Mouse (Mus musculus): ENCODE results near the gene Hspbp1.

The Hspbp1 gene

GRCm38 (mm10) chr7:4684632-4685417 is at the start of gene Hspbp1:
Gene Hspbp1, minus strand, starts transcription at chr7:4685068.
- peak; percentile 97 for DNase-seq (ENCODE audit: low read depth)

- DNase-seq (ENCODE audit: low read depth), result no peak
Observed at GRCm38 (mm10) chr7:4732968-4733392, 48.1 kb upstream of the Hspbp1 start.

- no peak for DNase-seq (ENCODE audit: low read depth)
Observed at GRCm38 (mm10) chr7:4731090-4731489, 46.2 kb upstream of the Hspbp1 start.

- DNase-seq (ENCODE audit: low read depth), result no peak
Observed at GRCm38 (mm10) chr7:4725169-4725568, 40.3 kb upstream of the Hspbp1 start, which contains the start of gene Tmem150b. Gene Tmem150b, minus strand, starts transcription at chr7:4725249.

- no peak for DNase-seq (ENCODE audit: low read depth)
Observed at GRCm38 (mm10) chr7:4724359-4724758, 39.5 kb upstream of the Hspbp1 start.

- no peak for DNase-seq (ENCODE audit: low read depth)
Observed at GRCm38 (mm10) chr7:4723508-4723907, 38.6 kb upstream of the Hspbp1 start.

- DNase-seq (ENCODE audit: low read depth), result no peak
Observed at GRCm38 (mm10) chr7:4719276-4719675, 34.4 kb upstream of the Hspbp1 start.

- DNase-seq (ENCODE audit: low read depth), result no peak
Observed at GRCm38 (mm10) chr7:4716955-4717354, 32.1 kb upstream of the Hspbp1 start.

- no peak for DNase-seq (ENCODE audit: low read depth)
Observed at GRCm38 (mm10) chr7:4712594-4712993, 27.7 kb upstream of the Hspbp1 start.

GRCm38 (mm10) chr7:4705098-4705497 is 20.2 kb upstream of the Hspbp1 start:
- DNase-seq (ENCODE audit: low read depth), result peak; percentile 46

- no peak for DNase-seq (ENCODE audit: low read depth)
Observed at GRCm38 (mm10) chr7:4703195-4703594, 18.3 kb upstream of the Hspbp1 start.

GRCm38 (mm10) chr7:4702334-4702733 is 17.5 kb upstream of the Hspbp1 start:
- DNase-seq (ENCODE audit: low read depth), result no peak

- no peak for DNase-seq (ENCODE audit: low read depth)
Observed at GRCm38 (mm10) chr7:4693004-4693403, 8.1 kb upstream of the Hspbp1 start.

- no peak for DNase-seq (ENCODE audit: low read depth)
Observed at GRCm38 (mm10) chr7:4690951-4691653, 6.2 kb upstream of the Hspbp1 start.

- no peak for DNase-seq (ENCODE audit: low read depth)
Observed at GRCm38 (mm10) chr7:4690387-4690786, 5.5 kb upstream of the Hspbp1 start, which contains the start of gene Brsk1. Gene Brsk1, plus strand, starts transcription at chr7:4690604.

- no peak for DNase-seq (ENCODE audit: low read depth)
Observed at GRCm38 (mm10) chr7:4684203-4684602, 665 bp downstream of the Hspbp1 start.

- DNase-seq (ENCODE audit: low read depth), result no peak
Observed at GRCm38 (mm10) chr7:4683307-4683706, 1.6 kb downstream of the Hspbp1 start.

- DNase-seq (ENCODE audit: low read depth), result no peak
Observed at GRCm38 (mm10) chr7:4675200-4675599, 9.7 kb downstream of the Hspbp1 start.

GRCm38 (mm10) chr7:4674114-4674731 is 10.6 kb downstream of the Hspbp1 start:
- no peak for DNase-seq (ENCODE audit: low read depth)

GRCm38 (mm10) chr7:4671956-4672355 is 12.9 kb downstream of the Hspbp1 start:
- no peak for DNase-seq (ENCODE audit: low read depth)

GRCm38 (mm10) chr7:4670655-4671255 is 14.1 kb downstream of the Hspbp1 start:
- peak; percentile 88 for DNase-seq (ENCODE audit: low read depth)

- no peak for DNase-seq (ENCODE audit: low read depth)
Observed at GRCm38 (mm10) chr7:4669156-4669555, 15.7 kb downstream of the Hspbp1 start.

Measured in c-Kit-positive CD71-positive TER-119-negative erythroid progenitor cells, embryonic 14.5 days (primary cell).